Mouse (Mus musculus) kidney, postnatal 36 days (tissue): ENCODE results near the gene Manbal.
"Not testable (repeated sequence)": the region's sequence is repeated elsewhere in the genome, so short reads cannot be mapped to it uniquely, and the experiment has no call there.

Experiments
- DNase-seq, 2 experiments: peaks; one replicate each; pipeline ENCODE4 v3.0.0; 2021 to 2022; ENCODE audit warnings: mixed read lengths in 2 of 2

The Manbal gene

GRCm38 (mm10) chr2:157367991-157368390 lies 597 bp downstream of the Manbal start:
- DNase-seq = no peak

- DNase-seq = peak; percentile 39 to 55
These were observed 4.3 kb downstream of the Manbal start for GRCm38 (mm10) chr2:157371696-157372095.

DNA sequence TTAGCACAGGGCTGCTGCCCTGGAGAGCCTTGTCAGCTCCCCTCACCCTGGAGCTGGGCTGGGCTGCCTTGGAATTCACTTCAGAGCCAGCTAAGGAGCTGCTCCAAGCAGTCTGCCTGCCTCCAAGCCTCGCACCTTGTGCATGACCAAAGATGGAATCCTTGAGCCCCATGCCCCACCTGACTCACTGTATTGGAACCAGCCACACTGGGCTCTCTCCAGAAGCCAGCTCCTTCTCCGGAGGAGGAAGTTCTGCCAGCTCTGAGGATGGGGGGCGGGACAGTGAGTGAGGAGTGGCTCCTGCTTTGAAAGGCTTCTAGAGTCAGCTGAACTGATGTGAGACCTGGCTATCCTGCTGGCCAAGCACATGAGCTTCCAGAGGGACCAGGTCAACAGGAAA lies 6.3 kb downstream of the Manbal start:
- DNase-seq = no peak

DNA sequence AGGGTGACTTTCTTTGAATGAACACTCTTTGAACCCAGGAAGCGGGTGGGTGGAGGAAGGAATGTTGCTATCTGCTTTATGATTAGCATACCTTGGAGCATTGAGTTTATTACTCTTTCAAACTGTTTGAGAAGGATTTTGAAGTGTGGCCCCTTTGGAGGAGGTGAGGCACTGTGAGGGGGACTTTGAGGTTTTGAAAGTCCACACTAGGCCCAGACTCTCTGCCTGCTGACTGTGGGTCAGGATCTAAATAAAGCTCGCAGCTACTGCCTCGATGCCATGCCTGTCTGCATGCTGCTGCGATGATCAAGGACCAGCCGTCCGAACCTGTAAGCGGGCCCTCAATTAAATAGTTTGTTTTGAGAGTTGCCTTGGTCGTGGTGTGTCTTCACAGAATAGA lies 7.7 kb downstream of the Manbal start:
- DNase-seq = no peak

GRCm38 (mm10) chr2:157375794-157376757 lies 8.7 kb downstream of the Manbal start:
- no peak for DNase-seq

DNA sequence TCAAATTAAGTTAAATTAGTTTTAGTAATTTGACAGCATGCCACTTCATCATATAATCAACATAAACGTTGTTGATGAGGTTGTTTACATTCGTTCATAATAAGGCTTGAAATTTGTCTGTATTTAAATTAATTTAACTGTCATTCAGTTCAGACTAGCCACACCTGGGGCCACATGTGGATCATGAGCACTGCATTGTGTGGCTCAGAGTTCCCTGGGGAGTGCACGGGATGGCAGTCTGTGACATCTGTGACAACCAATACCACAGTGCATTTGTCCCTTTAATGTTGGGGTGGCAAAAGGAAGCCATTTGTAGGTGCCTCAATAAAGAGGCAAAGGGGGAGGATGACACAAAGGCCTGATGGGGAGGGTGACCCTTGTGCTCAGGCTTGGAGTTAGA lies 9.6 kb downstream of the Manbal start:
- no peak for DNase-seq

- no peak for DNase-seq
These were observed 17.4 kb downstream of the Manbal start for GRCm38 (mm10) chr2:157384836-157385235.

GRCm38 (mm10) chr2:157388901-157389590 lies 21.7 kb downstream of the Manbal start:
- DNase-seq = not testable (repeated sequence)

- DNase-seq = no peak
These were observed 22.2 kb downstream of the Manbal start for GRCm38 (mm10) chr2:157389591-157389921.

- DNase-seq = no peak
These were observed 24.9 kb downstream of the Manbal start for GRCm38 (mm10) chr2:157392331-157392730.

DNA sequence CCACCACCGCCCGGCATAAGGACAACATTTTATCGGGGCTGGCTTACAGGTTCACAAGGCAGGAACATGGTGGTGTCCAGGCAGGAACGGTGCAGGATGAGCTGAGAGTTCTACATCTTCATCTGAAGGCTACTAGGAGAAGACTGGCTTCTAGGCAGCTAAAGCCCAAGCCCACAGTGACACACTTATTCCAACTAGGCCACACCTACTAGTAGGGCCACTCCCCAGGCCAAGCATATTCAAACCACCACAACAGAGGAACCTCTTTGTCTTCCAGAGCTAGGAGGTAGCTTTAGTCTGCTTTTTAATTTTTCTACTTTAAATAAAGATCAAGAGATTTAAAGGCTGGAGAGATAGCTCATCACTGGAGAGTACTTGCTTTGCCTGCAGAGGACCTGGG lies 26.2 kb downstream of the Manbal start:
- DNase-seq = no peak

DNA sequence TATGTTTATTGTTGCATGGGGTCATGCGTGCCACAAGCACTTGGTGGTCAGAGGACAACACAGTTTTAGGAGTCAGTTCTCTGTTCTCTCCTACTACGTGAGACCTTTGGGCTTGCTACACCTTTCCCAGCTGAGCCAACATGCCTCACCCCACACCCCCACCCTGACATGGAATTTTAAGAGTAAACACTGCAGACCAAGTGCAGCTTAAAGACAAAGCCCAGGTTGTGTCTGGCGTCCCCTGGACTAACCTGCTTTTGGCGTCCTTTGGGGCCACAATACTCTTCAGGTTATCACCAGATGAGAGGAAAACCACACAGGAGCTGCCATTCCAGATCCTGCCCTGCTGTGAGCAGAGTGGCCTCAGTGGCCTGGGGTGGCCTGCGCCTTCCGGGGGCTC lies 27.5 kb downstream of the Manbal start:
- no peak for DNase-seq

DNA sequence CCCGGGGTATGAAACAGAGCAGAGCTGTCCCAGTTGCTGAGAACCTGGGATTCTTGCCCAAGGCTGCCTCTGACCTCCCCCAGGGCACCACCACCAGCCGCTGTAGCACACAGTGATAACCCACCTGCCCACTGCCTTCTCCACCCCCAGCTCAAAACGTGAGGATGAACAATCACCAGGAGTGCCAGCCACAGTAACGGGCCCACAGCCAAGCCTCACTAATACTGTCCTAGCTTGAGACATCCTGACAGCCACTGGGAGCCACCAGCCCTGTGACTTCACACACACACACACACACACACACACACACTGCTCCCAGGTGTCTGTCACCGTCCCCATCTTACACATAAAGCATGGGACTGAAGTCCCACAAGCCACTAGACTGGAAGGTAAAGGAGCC lies 28.0 kb downstream of the Manbal start:
- no peak for DNase-seq

- no peak for DNase-seq
These were observed 28.6 kb downstream of the Manbal start for GRCm38 (mm10) chr2:157395960-157396359.

GRCm38 (mm10) chr2:157397376-157397775 lies 30.0 kb downstream of the Manbal start:
- DNase-seq = no peak

DNA sequence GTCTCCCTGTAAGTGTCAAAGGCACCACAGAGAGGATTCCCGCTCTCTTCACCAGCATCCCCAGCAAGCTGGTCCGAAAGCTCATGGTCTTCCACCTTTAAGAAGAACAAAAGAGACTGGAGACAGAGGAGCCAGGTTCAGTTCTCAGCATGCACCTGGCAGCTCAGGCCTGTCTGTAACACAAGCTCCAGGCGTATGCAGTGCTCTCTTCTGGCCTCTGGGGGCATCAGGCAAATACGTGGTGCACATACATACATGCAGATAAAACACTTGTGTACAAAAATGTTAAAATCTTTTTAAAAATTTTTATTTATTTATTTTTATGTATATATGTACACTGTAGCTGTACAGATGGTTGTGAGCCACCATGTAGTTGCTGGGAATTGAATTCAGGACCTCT lies 31.1 kb downstream of the Manbal start:
- no peak for DNase-seq

GRCm38 (mm10) chr2:157399797-157400196 lies 32.4 kb downstream of the Manbal start:
- DNase-seq = peak in 1 of 2 experiments; percentile 25

DNA sequence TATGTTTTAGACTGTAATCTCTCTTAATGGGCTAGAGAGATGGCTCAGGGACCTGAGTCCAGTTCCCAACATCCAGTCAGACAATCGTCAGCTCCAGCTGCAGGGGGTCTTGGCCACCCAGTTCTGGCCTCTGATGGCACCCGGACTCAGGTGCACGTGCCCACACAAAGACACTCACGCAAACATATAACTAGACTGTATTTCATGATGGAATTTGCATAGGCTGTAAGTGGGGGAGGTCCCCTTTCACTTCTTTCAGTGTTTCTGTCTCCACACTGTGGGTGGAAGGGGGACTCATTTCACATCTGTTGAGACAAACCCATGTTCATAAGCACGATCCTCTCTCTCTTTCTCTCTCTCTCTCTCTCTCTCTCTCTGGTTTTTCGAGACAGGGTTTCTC lies 33.1 kb downstream of the Manbal start:
- no peak for DNase-seq

- DNase-seq = no peak
These were observed 33.9 kb downstream of the Manbal start for GRCm38 (mm10) chr2:157401261-157401660.

- peak; percentile 29 to 33 for DNase-seq
These were observed 40.2 kb downstream of the Manbal start for GRCm38 (mm10) chr2:157407596-157407995.

DNA sequence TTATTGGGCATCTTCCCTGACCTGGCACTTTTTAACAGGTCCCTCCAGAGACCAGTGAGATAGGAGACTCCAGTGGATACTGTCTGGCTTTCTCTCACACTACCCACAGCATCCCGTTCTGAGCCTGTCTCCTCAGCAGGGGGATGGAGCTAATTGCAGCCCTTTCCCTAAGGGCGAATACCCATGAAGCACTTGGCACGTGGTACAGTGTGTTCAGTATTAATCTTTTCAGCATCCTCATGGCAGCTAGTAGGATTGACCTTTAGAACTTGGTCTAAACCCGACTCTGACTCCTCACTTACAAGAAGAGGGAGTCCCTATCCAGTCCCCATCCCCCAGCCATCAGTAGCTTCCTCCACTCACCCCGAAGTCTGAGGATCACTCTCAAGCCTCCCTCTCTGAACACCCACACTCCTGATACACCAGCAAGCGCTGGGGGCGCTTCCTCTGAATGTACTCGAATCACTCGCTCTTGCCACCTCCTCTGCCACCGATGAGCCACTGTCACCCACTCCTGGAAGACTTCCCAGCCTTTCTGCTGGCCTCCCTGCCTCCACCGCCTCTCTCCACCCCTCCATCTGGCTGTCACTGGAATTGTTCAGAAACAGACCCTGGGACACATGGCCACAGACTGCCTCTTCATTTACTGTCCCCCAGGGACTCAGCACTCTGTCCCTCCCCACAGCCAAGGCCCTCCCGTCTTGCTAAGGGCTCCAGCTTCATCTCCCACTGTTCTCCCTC lies 42.6 kb downstream of the Manbal start:
- DNase-seq = no peak

DNA sequence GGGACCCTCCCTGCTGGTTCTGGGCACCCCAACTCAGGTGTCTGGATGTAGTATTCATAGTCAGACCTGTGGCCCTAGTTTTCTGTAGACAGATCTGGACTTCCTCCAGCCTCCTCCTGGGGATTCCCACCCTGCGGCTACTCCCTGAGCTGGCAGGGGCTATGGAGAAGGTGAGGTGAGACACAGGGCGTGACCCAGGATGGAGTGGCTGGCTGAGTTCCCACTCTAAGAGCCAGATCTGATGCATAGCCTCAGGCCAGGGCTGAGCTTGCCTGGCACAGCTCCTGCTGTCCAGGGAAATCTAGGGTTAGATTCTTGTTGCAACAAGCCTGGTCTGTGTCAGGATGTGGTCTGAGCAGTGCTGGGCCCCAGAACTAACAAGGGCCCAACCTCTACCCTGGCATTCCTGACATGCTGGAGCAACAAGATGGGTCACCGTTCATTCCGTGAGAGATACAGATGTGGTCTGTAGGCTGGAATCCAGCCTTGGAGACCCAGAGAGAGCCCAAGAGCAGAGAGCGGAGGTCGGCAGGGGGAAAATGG lies 43.8 kb downstream of the Manbal start:
- DNase-seq = no peak

DNA sequence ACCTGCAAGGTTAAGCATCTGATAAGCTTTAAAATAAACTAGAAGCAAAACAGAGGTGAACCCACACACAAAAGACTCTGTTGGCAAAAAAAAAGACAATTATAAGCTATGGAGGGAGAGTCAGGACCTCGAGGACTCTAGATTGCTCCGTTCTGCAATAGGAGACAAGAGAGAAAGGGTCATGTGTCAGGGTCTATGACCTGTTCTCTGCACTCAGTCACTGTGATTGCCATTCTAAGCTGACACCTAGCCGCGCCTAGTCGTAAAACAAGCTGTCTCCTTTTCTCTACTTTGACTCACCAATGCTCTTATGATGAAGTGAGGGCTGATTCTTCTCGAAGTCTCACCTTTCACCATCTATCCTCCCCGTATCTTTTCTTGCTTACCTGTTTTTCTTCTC lies 45.1 kb downstream of the Manbal start:
- DNase-seq = no peak
